Mouse (Mus musculus) embryonic fibroblast, embryonic 13.5 days (primary cell): ENCODE data around the gene Pde7b.

Experiments used
- CTCF ChIP-seq: IDR thresholded peaks from 2 replicates; pipeline ENCODE4 v1.5.1; 2011; ENCODE audit warnings: mild to moderate bottlenecking, control low read depth, low read length, moderate library complexity, borderline replicate concordance; ENCODE audit not compliant: insufficient read depth
- POLR2A ChIP-seq: IDR thresholded peaks from 2 replicates; pipeline ENCODE4 v1.6.1; 2011; ENCODE audit warnings: low read depth, mild to moderate bottlenecking, control low read depth, low read length, moderate library complexity

GRCm38 (mm10) chr10:20398641-20399390 lies 326.1 kb downstream of the Pde7b start:
- TF ChIP-seq POLR2A (no peak), CTCF (no peak)
